Mouse (Mus musculus) adrenal gland, adult 2 months (tissue): Measurements from ENCODE around the gene Bcl2l11. TPM values are rescaled to one million over a fixed set of nuclear protein-coding genes. Genes with fewer than 3 reads are reported as not detected.
A peak's percentile ranks its signal among the peaks of the same experiment; 100 is the strongest.

Experiments
- DNase-seq: peaks from one replicate; pipeline ENCODE4 v3.0.0; 2021
- polyA plus RNA-seq: library from polyadenylated mRNA; depleted of rRNA; stranded (reverse); fragments of >200 nt; gene quantifications from 2 replicates; pipeline ENCODE4 v1.2.3, GENCODE M21; 2012
- total RNA-seq, 2 experiments: library from RNA; stranded (reverse); gene quantifications; 2 replicates each; pipeline ENCODE4 v1.2.3; 2021

The Bcl2l11 gene
- total and polyA plus RNA-seq, 3 experiments, result 18.1 to 36.7 (median 21.5) TPM

DNA sequence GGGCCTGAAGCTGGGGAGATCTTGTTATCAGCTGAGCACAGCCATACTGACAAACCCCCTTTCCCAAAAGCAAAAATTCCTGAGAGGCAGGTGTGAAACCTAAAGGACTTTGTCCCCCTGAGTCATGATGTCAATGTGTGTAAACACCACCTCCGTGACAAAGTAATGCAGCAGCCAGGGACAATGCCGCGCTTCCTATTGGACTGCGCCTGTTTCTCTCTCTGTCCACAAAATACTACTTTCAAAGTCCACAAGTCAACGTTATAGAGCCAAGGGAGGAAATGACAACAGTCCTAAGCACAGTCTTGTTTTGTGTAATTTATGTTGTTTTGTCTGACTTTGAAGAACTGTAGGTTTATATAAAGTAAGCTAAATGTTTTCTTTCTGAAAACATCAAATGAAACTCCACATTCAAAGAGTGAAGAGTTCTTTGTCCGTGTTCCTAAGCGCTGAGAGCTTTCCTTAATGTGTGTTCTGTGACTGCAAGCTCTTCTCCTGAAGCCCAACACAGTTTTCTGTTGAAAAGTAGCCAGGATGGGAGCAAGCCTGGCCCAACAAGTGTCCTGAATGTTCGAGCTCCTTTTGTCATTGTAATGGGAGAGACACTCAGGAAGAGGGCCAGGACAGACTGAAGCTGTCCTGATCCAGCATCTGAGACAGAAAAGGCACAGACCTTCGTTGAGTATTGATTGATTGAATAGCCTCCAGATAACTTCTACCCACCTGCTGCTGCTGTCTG, 48.9 kb downstream of the Bcl2l11 start:
- DNase-seq, result no peak

DNA sequence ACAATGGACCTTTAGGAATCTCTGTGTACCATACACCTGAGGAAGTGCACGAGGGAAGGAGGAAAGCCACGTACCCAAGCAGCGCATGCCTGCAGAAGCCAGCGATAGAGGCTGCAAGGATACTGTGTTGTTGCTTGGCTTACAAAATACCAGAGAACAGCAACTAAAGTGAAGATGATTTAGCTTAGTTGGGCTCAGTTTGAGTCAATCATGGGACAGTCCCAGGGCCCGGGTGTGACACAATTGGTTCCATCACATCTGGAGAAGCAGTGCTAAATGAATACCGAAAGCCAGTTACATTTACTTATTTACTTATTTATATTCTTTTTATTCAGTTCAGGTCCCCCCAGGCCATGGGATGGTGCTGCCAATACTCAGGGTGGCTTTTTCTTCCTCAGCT, 49.8 kb downstream of the Bcl2l11 start:
- no peak for DNase-seq

DNA sequence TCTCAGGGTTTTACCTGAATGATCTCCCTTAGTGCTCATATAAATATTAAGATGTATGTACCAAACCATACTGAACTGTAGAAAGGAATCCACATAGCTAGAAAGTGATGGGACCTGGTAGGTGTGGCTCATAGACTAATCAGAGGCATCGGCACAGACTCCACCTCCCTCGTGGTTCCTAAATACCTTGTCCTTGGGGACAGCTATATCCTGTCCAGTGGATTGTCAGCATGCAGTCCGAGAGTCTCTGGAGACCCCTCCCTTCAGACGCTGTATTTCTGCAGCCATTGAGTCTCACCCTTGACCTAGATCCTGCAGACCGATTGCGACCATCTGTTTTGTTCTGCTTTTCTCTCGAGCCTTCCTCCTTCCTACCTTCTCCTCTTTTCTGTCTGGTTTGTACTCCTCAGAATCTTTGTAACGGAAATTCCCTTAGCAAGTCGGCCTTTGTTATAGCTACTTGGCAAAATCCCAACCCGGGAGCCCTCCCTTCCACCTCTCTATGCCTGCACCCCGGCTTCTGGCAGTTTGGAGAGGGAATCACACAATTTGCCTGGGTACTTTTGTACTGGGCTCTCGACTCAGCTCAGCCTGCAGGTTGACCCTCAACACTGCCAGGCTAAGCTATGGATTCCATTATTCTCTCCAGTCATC, 50.7 kb downstream of the Bcl2l11 start:
- DNase-seq, result no peak

DNA sequence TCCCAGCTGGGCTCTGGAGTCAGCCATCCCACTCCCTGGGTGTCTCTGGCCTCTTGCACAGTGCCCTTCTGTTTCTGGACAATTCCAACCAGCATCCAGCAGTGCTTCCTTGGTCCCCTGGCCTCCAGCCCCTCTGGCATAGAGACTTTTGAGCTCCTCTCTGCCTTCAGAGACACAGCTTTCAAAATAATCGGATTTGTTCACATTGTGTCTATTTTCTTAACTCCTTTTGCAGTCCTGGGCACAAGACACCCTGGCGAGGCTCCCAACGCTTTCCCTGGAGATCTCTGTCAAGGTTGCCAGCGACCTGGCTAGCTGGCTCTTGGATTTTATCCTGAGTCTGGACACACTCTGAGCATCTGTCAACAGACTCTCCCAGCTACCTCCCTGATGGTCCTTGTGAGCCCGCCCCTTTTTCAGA, 51.4 kb downstream of the Bcl2l11 start:
- DNase-seq, result peak; percentile 52

DNA sequence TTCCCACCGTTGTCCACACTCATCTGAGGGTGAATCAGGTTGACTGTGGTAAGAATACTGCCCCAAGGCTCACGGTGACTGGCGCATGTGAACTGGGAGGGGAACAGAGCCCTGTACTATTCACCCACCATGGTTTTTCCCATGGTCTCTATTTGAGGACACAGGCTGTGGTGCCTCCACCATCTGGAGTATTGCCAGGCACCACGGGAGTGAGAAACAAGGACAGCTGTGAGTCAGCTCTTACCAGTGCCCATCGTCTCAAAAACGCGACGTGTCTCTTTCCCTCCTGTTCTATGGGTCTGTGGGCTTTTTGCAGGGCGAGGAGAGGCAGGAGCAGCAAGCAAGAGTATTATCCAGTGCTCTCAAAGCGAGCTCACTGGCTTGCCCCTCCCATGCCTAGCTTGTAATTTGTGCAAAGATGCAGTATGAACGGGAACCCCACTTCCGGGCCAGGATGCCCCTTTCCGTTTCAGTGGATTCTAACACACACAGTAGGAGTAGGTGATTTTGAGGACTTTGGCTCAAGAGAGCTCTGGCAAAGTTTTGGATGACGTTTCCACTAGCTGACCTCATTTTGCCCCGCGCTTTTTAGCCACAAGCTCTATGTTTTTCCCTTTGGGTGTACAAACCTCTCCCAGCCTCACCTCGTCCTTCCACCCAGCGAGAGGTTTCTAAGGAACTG, 53.4 kb downstream of the Bcl2l11 start:
- DNase-seq, result peak; percentile 83

DNA sequence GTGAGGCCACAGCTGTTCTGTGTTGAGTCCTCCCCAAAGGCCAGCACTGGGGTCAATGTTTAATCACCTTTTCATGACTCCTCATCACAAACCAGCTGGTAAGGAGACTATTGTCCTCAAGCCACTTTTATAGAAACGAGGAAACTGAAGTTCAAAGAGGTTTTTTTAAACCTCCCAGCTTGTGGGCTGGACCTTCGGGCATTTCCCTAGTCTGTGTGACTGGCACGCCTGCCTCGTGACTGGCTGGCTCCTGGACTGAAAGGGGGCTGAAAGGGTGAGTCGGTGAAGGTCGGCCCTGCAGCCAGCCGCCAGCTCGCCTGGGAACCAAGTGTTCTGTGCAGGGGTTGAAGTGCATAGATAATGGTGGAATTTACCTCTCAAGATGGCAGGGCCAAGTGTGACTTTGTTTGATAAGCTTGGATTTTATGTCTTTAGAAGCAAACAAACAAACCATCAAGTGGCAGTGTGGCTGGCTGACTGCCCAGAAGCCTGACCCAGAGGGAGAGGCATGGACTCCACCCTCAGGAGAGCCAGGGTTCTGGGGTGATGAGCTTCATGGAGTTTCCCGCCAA, 54.1 kb downstream of the Bcl2l11 start:
- DNase-seq, result peak; percentile 87

DNA sequence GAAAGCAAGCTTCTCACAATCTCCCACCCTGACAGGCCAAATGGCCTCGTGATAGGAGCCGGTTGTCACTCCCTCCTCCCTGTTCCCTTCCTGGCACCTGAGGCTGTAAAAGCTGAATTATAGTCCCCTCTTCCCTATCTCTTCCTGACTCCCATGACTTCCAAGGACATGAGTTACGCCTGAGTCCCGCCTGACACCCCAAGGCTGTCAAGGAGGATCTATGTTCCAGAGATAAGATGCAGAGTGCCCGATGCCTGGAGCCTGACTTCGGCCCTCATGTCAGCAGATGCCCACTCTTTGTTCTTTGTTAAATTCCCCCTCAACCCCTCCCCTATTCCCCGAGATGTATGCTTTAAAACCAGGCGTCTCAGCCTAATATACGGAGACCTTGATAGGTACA, 56.3 kb downstream of the Bcl2l11 start:
- DNase-seq, result peak; percentile 65

DNA sequence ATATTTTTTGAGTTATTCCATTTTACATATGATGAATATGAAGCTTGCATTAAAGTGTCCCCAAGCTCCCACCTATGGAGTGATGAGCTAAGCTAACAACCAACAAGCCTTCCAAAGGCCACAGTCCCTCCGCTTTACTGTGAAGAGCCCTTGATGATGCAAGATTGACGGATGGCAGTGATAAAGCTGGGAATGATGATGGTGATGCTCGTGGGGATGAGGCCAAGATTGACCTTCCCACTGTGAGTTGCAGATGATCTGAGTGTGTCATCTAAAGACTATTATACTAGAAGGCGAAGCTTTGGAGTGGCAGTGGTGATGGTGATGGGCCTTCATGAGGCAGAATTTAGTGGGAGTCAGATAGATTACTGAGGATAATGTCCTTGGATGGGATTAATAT, 56.9 kb downstream of the Bcl2l11 start:
- peak; percentile 65 for DNase-seq

DNA sequence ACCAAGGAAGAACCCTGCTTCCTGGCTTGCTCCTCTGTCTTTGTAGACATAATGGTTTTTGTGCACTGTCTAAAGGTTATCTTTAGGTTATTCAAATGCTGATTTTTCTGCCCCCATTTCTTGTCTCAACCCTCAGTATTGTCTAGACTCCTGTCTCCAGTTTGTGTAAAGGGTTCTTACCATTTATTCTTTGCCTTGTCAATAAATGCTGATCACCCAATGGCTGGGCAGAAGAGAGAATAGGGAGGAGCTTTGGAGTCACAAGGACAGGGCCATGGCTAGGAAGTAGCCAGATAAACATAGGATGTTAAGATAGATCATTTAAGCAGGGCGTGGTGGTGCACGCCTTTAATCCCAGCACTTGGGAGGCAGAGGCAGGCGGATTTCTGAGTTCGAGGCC, 57.9 kb downstream of the Bcl2l11 start:
- no peak for DNase-seq

DNA sequence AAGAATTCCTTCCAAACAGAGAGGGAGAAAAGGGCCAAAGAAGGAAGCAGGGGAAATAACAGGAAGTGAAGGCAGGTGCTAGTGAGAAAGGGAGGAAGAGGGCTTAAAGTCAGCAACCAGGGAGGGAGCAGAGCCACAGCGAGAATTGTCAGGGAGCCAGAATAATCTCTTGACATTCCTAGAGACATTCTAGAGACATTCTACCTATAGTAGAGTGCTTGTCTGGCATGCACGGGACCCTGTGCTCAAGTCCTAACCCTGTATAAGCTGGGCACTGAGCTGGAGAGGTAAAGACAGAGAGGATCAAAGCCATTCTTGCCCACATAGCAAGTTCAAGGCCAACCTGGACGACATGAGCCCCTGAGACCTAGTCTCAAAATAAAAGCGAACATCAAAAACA, 60.1 kb downstream of the Bcl2l11 start:
- no peak for DNase-seq

DNA sequence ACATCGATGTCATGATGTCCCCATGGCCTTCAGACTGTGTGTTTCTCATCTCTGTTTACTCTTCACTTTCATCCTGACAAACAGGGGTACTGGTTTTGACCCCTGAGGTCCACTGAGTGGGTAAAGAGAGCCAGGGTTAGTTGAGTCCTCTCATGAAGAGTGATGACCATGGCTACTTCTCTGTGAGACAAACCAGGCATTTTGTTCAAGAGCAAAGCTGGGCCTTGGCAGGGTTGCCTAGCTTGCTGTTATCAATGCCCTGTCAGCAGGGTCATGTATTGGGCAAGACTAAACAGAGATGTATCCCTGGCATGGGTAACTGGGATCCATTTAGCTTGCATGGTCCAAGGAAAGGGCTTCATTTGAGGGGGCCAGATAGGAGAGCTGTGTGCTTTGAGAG, 61.4 kb downstream of the Bcl2l11 start:
- peak; percentile 76 for DNase-seq

DNA sequence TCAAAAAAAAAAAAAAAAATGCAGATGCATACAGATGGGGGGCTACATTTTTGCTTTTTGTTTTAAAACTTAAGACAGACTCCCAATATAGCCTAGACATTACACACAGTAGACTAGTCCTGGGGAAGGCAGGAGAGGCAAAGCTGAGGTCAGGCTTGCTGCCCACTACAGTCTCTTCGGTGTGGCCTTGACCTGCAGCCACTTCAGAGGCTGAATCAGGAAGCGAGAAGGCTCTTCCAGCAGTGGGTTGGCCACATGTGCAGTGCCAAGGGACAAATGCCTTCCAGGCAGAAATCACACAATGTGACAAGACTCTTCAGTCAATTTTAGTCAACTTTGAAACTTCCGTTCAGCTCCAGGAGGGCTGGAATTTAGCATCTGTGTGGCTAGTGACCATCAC, 62.6 kb downstream of the Bcl2l11 start:
- peak; percentile 65 for DNase-seq

DNA sequence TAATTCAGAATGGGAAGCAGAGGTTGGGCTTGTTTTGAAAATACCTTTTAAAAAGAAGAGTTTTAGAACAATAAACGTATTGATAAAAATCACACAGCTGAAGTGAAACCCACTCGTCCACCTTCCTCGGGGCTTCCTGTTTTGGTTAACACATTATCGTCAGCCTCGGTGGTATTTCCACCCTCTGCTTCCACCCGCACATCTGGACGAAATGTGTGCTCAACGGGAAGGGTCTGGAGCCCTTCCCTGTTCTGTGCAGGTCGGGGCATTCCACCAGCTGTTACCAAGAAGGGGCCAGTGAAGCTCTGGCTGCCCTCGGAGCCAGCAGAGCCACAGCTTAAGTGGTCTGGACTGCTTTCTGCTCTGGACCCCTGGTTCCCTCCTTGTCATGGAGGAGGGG, 63.9 kb downstream of the Bcl2l11 start:
- no peak for DNase-seq

DNA sequence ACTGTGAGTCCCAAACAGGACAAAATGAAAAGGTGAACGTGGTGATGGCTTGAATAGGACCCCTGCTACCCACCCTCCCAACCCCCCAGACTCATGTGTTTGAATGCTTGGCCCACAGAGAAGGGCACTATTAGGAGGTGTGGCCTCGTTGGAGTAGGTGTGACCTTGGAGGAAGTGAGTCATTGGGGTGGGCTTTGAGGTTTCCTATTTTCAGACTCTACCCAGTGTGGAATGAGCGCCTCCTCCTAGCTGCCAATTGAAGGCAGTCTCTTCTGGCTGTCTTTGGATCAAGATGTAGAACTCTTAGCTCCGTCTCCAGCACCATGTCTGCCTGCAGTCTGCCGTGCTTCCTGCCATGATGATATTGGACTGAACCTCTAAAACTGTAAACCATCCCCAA, 64.4 kb downstream of the Bcl2l11 start:
- no peak for DNase-seq

DNA sequence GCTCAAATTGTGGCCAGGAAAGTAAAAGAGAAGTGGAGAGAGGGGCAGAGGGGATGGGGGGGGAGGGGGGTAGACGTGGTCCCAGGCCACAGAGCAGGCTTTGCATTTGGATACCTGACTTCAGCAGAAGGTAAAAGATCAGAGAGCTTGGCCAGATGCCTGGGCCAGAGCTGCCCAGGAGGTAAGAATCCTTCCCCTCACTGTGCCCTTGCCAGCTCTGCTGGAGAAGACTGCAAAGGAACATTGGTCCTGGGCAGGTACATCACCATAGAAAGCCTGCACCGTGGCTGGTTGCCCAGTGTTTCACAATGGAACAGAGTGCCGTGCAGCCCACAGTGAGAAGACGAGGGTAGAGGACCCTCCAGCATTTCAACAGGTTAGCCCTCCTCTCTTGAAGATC, 67.6 kb downstream of the Bcl2l11 start:
- DNase-seq, result no peak

DNA sequence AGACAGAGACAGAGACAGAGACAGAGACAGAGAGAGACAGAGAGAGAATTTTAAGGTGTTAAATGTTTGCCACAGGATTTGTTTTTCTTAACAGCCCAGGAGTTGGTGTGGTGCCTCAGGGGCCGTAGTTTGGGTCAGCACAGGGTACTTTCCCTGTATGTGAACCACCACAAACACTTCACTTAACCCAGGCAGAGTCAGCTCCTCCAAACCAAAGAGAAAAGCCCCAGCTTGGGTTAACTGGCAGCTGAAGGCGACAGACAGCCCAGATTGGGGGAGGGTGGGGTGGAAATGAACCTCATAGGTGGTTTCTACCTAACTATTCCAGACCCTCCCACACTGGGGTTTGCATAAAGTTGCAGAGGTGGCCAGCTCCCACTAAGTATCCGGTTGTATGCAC, 71.5 kb downstream of the Bcl2l11 start:
- DNase-seq, result no peak

DNA sequence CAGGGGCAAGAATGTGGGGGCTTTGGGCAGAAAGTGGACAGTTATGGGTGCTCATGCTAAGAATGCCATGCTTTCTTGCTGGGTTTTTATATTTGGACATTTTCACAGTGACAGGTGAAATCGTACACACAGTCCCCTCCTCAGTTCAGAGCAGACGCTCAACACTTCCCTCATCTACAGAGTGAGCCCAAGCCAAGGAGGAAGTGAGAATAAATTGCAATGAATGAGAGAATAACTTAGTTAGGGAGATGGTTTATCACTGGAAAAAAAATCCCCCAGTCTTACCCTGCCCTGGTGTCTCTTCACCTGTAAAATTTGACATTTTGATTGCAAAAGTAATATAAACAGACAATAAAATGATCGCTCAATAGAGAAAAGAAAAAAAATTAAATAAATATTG, 77.3 kb downstream of the Bcl2l11 start:
- DNase-seq, result no peak

DNA sequence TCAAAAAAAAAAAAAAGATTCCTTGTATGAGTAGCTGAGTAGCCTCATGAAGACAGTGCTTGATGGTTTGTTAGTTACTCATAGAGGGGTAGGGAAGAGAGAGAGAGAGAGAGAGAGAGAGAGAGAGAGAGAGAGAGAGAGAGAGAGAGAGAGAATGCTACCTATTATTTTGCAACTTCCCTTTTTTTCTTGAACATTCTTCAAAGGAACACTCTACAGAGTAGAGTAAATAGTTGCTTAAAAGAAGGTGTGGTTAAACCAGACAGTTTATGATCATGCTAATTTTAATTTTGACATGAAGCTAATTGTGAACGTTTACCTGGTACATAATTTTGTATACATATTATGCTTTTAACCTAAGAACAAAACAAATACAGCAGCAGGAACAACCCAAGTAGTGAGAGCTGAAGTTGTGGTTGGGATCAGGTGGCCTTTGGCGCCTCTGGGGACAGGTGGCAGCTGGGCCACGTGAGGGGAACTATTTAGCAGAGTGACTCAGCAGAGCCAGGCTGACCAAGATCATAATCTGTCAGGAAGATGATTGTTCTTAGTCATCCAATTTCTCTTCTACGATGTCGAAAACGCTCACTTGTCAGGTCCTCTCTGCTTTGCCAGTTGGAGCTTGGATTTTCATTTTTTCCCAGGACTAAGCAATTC, 78.0 kb downstream of the Bcl2l11 start:
- DNase-seq, result peak; percentile 39

DNA sequence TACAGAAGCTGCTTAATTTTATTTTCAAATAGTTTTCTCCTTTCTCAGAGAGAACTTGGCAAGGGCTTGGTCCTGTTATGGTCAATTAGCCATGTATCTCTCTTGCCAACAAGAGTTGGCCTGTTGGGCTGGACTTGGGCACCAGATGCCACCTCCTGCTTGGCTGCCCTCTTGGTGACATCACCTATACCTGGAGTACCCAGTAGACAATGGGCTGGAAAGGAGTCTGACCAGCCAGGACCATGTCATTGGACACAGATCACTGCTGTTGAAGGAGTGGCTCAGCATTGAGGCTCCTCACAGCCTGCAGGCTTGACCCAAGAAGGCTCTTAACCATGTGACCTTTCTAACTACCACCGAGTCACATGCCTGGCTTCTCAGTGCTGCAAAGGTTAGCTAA, 82.7 kb downstream of the Bcl2l11 start:
- DNase-seq, result no peak

DNA sequence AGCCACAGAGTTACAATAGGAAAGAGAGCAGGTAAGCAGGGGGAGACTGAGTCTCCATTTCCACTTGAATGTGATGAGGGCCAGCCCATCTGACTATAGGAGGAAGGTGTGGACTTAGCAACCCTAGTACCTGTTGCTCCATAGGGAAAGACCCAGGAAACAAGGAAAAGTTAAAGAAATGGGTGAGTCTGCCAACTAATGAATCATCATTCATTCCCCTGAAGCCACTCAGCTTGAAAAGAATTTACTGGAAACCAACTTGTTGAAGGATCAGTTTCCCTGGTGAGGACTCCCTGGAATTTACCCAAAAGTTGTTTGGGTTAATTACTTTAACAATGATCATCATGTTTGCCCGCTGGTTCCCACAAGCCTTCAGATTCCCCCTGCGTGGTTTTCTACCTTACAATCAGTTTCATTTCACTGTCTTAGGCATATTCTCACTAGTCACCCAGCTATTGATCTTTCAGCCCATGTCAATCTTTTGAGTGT, 84.0 kb downstream of the Bcl2l11 start:
- no peak for DNase-seq

DNA sequence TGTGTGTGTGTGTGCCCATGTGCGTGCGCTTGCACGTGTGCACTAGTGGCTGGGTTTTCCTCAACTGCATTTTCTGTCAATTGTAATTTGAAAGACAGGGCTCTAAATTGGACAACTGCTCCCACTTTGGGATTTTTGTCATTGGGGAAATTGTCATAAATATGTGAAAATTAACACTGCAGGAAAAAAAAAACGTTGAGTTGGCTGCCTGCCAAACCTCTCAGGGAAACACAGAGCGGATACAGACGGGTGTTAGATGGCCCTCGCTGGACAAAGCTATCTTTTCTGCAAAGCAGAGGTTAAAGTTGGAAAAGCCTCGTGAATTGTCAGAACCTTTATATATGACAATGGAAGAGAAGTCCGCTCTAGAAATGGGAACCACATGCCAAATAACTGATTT, 84.5 kb downstream of the Bcl2l11 start:
- DNase-seq, result no peak
